Mouse (Mus musculus): ENCODE data around the gene Med18. TPM values are rescaled to one million over a fixed set of nuclear protein-coding genes. Genes with fewer than 3 reads are reported as not detected.
"Not testable (repeated sequence)": the region's sequence is repeated elsewhere in the genome, so short reads cannot be mapped to it uniquely, and the experiment has no call there.

The Med18 gene
- total RNA-seq, 2 experiments from 2014 or later, result 3.4 to 4.3 TPM

- DNase-seq, result no peak
- intact Hi-C loops (cut with DNase I), result no loop called here
Observed at GRCm38 (mm10) chr4:132426021-132426420, 37.7 kb downstream of the Med18 start.

- no peak for DNase-seq
- intact Hi-C loops (cut with DNase I), result loop anchor here (5.0 kb wide), 1 partner anchor 152 kb away; the partner anchor contains the start of gene Taf12
Observed at GRCm38 (mm10) chr4:132424765-132425164, 39.0 kb downstream of the Med18 start.

- intact Hi-C loops (cut with DNase I), result loop anchor here (2.0 to 5.0 kb wide), 3 partner anchors 91 to 209 kb away; partner anchors contain the start of genes Taf12 and Ythdf2
- peak; percentile 96 to 98 for DNase-seq
Observed at GRCm38 (mm10) chr4:132421923-132422782, 41.6 kb downstream of the Med18 start, which contains the start of gene Phactr4. Gene Phactr4, minus strand, starts transcription at chr4:132422489.

GRCm38 (mm10) chr4:132421556-132421922 is 42.2 kb downstream of the Med18 start:
- intact Hi-C loops (cut with DNase I), result loop anchor here (2.0 to 5.0 kb wide), 2 partner anchors 91 to 149 kb away; partner anchors contain the start of gene Taf12
- no peak for DNase-seq

GRCm38 (mm10) chr4:132420471-132420870 is 43.2 kb downstream of the Med18 start:
- no peak for DNase-seq
- intact Hi-C loops (cut with DNase I), result loop anchor here (2.0 to 5.0 kb wide), 2 partner anchors 92 to 148 kb away; partner anchors contain the start of gene Taf12

- no peak for DNase-seq
- intact Hi-C loops (cut with DNase I), result no loop called here
Observed at GRCm38 (mm10) chr4:132415966-132416365, 47.8 kb downstream of the Med18 start.

- not testable (repeated sequence) for DNase-seq
- intact Hi-C loops (cut with DNase I), result loop anchor here (5.0 kb wide), 1 partner anchor 326 kb away; no protein-coding TSS in a partner anchor
Observed at GRCm38 (mm10) chr4:132413257-132413656, 50.5 kb downstream of the Med18 start.

- DNase-seq, result peak; percentile 54 to 57
- intact Hi-C loops (cut with DNase I), result loop anchor here (2.0 to 5.0 kb wide), 3 partner anchors 59 to 324 kb away; partner anchors contain the start of gene Rcc1
Observed at GRCm38 (mm10) chr4:132411322-132412094, 52.2 kb downstream of the Med18 start.

- intact Hi-C loops (cut with DNase I), result loop anchor here (2.0 to 5.0 kb wide), 3 partner anchors 57 to 322 kb away; partner anchors contain the start of gene Rcc1
- no peak for DNase-seq
Observed at GRCm38 (mm10) chr4:132409587-132410229, 54.0 kb downstream of the Med18 start.

Other genes starting within 250 kb of the Med18 start
- gene Gmeb1, start 202.3 kb downstream of the Med18 start, total RNA-seq (2021), result 1 to 10 TPM; 8.8 to 9.6 TPM
- 10 to 100 TPM; 28.2 to 34.8 TPM for gene Taf12, start 189.5 kb downstream of the Med18 start, total RNA-seq (2021)
- under 1 TPM in 1 of 2 experiments, not detected in 1; 0.98 TPM for gene Rab42, start 160.5 kb downstream of the Med18 start, total RNA-seq (2021)
- 10 to 100 TPM; 25.0 to 28.8 TPM for gene Trnau1ap, start 134.4 kb downstream of the Med18 start, total RNA-seq (2021)
- 1 to 10 TPM; 6.4 to 7.2 TPM for gene Rcc1, start 110.3 kb downstream of the Med18 start, total RNA-seq (2021)
- gene Phactr4, start 41.4 kb downstream of the Med18 start, total RNA-seq (2021), result 10 to 100 TPM; 23.4 to 27.1 TPM
- 1 to 10 TPM; 3.3 to 4.1 TPM for gene Sesn2, start 46.6 kb upstream of the Med18 start, total RNA-seq (2021)
- gene Atpif1, start 69.7 kb upstream of the Med18 start, total RNA-seq (2021), result 100 to 1,000 TPM; 311 to 330 TPM
- 10 to 100 TPM; 50.9 to 63.2 TPM for gene Dnajc8, start 71.6 kb upstream of the Med18 start, total RNA-seq (2021)
- 1 to 10 TPM; 1.8 to 3.2 TPM for gene Ptafr, start 100.1 kb upstream of the Med18 start, total RNA-seq (2021)
- gene Eya3, start 175.1 kb upstream of the Med18 start, total RNA-seq (2021), result 10 to 100 TPM; 28.2 to 35.0 TPM

Measured in heart, postnatal 36 days (tissue).